12 mouse cellular contexts compared by ENCODE assay signal in the genomic region with DNA sequence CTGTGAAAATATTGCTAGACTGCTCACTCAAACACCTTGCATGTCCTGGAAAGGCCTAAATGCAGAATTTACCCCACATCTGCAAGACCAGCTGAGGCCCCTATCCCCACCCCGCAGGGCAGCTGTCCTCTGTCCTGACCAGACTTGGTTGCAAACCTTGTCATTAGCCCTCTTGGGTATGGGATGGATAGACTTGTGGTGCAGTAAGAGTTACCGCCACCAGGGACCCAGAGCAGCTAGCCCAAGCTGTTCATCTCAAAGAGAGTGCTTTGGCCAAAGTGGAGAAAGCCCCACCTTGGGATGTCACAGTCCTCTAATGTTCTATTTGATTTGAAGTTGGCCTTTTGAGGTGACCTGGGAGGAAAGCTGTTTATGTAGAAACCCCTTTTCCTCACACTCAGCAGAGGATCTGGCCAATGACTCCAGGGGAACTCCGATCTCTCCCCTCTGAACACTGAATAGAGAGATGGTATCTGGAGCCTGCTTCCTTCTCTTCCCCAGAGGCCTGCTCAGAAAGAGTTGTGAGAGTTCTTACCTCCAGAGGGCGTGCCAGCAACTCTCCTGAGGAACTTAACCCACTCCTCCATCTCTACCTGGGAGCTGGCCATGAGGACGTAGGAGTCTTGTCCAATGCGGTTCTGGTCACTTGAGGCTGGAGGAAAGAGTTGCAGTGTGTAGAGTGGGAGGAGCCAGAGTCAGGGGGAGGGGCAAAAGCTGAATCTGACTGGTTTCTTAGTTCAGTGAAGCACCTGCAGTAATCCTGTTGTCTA. TPM values are rescaled to one million over a fixed set of nuclear protein-coding genes. Genes with fewer than 3 reads are reported as not detected.
DNase-seq lines count a peak whose midpoint lies in the region; ATAC-seq and TF ChIP-seq lines count a peak whose summit lies in the region.
"Had no signal": no experiment of that assay in that cellular context is flagged by ENCODE, and none has a peak within 500 bp of the region (broad histone marks: within the 10 kb centered on the region; RNA-seq: fewer than 3 reads in every experiment).

No protein-coding gene starts in this region.

- peak; percentile 74 for DNase-seq in ES-CJ7 (ENCODE audit: low read depth, low spot score)
- DNase-seq in kidney, postnatal 10 days, result peak; percentile 26
- DNase-seq in naive thymus-derived CD4-positive, alpha-beta T cell, adult 2 months (ENCODE audit: low read depth), result peak; percentile 55
- DNase-seq in hindbrain, embryonic 11.5 days (ENCODE audit: low spot score), result no peak
- DNase-seq in retina, postnatal 1 day, result no peak
- DNase-seq: cerebellum, adult 18-20 months had no signal

- no peak overlapping the region for H3K4me3 ChIP-seq in intestine, postnatal 0 days (ENCODE audit: low read depth, low read length)
- no peak overlapping the region for H3K4me3 ChIP-seq in intestine, embryonic 16.5 days (ENCODE audit: low read length)
- no peak overlapping the region for H3K4me3 ChIP-seq in hindbrain, embryonic 11.5 days (ENCODE audit: low read depth, low read length)
- no peak overlapping the region for H3K4me3 ChIP-seq in heart, embryonic 11.5 days (ENCODE audit: low read depth, low read length)
- H3K4me3 ChIP-seq: limb, embryonic 15.5 days; neural tube, embryonic 12.5 days had no signal

- H3K36me3 ChIP-seq in intestine, postnatal 0 days (ENCODE audit: control insufficient read depth, insufficient read depth), result no peaks in the 10 kb centered on the region
- H3K36me3 ChIP-seq in intestine, embryonic 16.5 days (ENCODE audit: control insufficient read depth, insufficient read depth, low read length), result no peaks in the 10 kb centered on the region
- H3K36me3 ChIP-seq in hindbrain, embryonic 11.5 days (ENCODE audit: control insufficient read depth, insufficient read depth, low read length), result no peaks in the 10 kb centered on the region
- H3K36me3 ChIP-seq in heart, embryonic 11.5 days (ENCODE audit: control insufficient read depth, insufficient read depth, low read length), result no peaks in the 10 kb centered on the region
- H3K36me3 ChIP-seq: limb, embryonic 15.5 days; neural tube, embryonic 12.5 days had no signal

- no peak overlapping the region for H3K27ac ChIP-seq in intestine, postnatal 0 days (ENCODE audit: low read depth, low read length)
- H3K27ac ChIP-seq in intestine, embryonic 16.5 days (ENCODE audit: low read length), result no peak overlapping the region
- no peak overlapping the region for H3K27ac ChIP-seq in hindbrain, embryonic 11.5 days (ENCODE audit: low read depth, low read length)
- no peak overlapping the region for H3K27ac ChIP-seq in heart, embryonic 11.5 days (ENCODE audit: low read depth, low read length)
- H3K27ac ChIP-seq: limb, embryonic 15.5 days; neural tube, embryonic 12.5 days had no signal

- no peaks in the 10 kb centered on the region for H3K9me3 ChIP-seq in intestine, postnatal 0 days (ENCODE audit: control insufficient read depth)
- H3K9me3 ChIP-seq in intestine, embryonic 16.5 days (ENCODE audit: control insufficient read depth, low read length), result no peaks in the 10 kb centered on the region
- no peaks in the 10 kb centered on the region for H3K9me3 ChIP-seq in hindbrain, embryonic 11.5 days (ENCODE audit: control insufficient read depth, low read length)
- H3K9me3 ChIP-seq in heart, embryonic 11.5 days (replicated peaks; ENCODE audit: control insufficient read depth, low read length), result no peaks in the 10 kb centered on the region
- H3K9me3 ChIP-seq: limb, embryonic 15.5 days; neural tube, embryonic 12.5 days had no signal

- no peak overlapping the region for H3K9ac ChIP-seq in intestine, postnatal 0 days (ENCODE audit: low read depth, low read length)
- H3K9ac ChIP-seq in intestine, embryonic 16.5 days (ENCODE audit: low read depth, low read length), result no peak overlapping the region
- H3K9ac ChIP-seq in hindbrain, embryonic 11.5 days (ENCODE audit: low read depth, low read length), result no peak overlapping the region
- no peak overlapping the region for H3K9ac ChIP-seq in heart, embryonic 11.5 days (ENCODE audit: low read depth, low read length)
- H3K9ac ChIP-seq: limb, embryonic 15.5 days; neural tube, embryonic 12.5 days had no signal

- ATAC-seq in intestine, postnatal 0 days, result no peak
- no peak for ATAC-seq in intestine, embryonic 16.5 days
- ATAC-seq in hindbrain, embryonic 11.5 days (ENCODE audit: low FRiP score), result no peak
- ATAC-seq in heart, embryonic 11.5 days (replicated peaks; ENCODE audit: insufficient number of reproducible peaks, low FRiP score, low TSS enrichment), result no peak
- ATAC-seq: Patski had no signal

- TF ChIP-seq CTCF in intestine, postnatal 0 days (IDR thresholded peaks at IDR 0.05; ENCODE audit: low read depth), result peak; percentile 41

- no peaks in the 10 kb centered on the region for H3K4me1 ChIP-seq in intestine, postnatal 0 days (replicated peaks; ENCODE audit: control insufficient read depth, insufficient read depth, low read length)
- no peaks in the 10 kb centered on the region for H3K4me1 ChIP-seq in intestine, embryonic 16.5 days (ENCODE audit: control insufficient read depth, insufficient read depth, low read length)
- H3K4me1 ChIP-seq in hindbrain, embryonic 11.5 days (replicated peaks; ENCODE audit: control insufficient read depth, insufficient read depth, low read length), result no peaks in the 10 kb centered on the region
- H3K4me1 ChIP-seq in heart, embryonic 11.5 days (ENCODE audit: control insufficient read depth, insufficient read depth, low read length), result no peaks in the 10 kb centered on the region

- H3K27me3 ChIP-seq in intestine, postnatal 0 days (replicated peaks; ENCODE audit: control insufficient read depth, insufficient read depth, low read length), result no peaks in the 10 kb centered on the region
- H3K27me3 ChIP-seq in intestine, embryonic 16.5 days (replicated peaks; ENCODE audit: control insufficient read depth, insufficient read depth, low read length), result no peaks in the 10 kb centered on the region
- no peaks in the 10 kb centered on the region for H3K27me3 ChIP-seq in hindbrain, embryonic 11.5 days (ENCODE audit: control insufficient read depth, insufficient read depth, low read length)
- H3K27me3 ChIP-seq in heart, embryonic 11.5 days (ENCODE audit: control insufficient read depth, insufficient read depth, low read length), result no peaks in the 10 kb centered on the region; the same call in 1 of the 2 replicates
- H3K27me3 ChIP-seq: limb, embryonic 15.5 days; neural tube, embryonic 12.5 days; Patski had no signal

- no peak overlapping the region for H3K4me2 ChIP-seq in intestine, postnatal 0 days (replicated peaks; ENCODE audit: low read depth)
- H3K4me2 ChIP-seq in intestine, embryonic 16.5 days (ENCODE audit: low read depth, low read length), result no peak overlapping the region
- no peak overlapping the region for H3K4me2 ChIP-seq in hindbrain, embryonic 11.5 days (replicated peaks; ENCODE audit: low read depth, low read length)
- no peak overlapping the region for H3K4me2 ChIP-seq in heart, embryonic 11.5 days
- H3K4me2 ChIP-seq: limb, embryonic 15.5 days; neural tube, embryonic 12.5 days had no signal

- 62% methylated on average over 6 of the region's 6 CpGs for WGBS in intestine, postnatal 0 days
- 65% methylated on average over 6 of the region's 6 CpGs for WGBS in intestine, embryonic 16.5 days
- WGBS in hindbrain, embryonic 11.5 days, result 71% methylated on average over 6 of the region's 6 CpGs
- 56% methylated on average over 6 of the region's 6 CpGs for WGBS in heart, embryonic 11.5 days (ENCODE audit: insufficient replicate concordance)

RNA-seq across cellular contexts. Expression of a gene that starts 45.2 kb away (rescaled TPM):
- 1.5 and 2.1 TPM in 2 replicates for polyA plus RNA-seq in intestine, postnatal 0 days (2015; fragmentation: Nextera tagmentation; extraction: Ambion mirVana)
- 3.4 and 4.2 TPM in 2 replicates for polyA plus RNA-seq in intestine, embryonic 16.5 days (2015; fragmentation: Nextera tagmentation; extraction: Ambion mirVana)
- polyA plus RNA-seq in hindbrain, embryonic 11.5 days (2014; fragmentation: Nextera tagmentation; extraction: Ambion mirVana), result 2.6 and 3.2 TPM in 2 replicates
- polyA plus RNA-seq in heart, embryonic 11.5 days (2014; fragmentation: Nextera tagmentation; extraction: Ambion mirVana), result 1.1 and 1.6 TPM in 2 replicates

RNA-seq across cellular contexts. Expression of a gene that starts 59.0 kb away (rescaled TPM):
- polyA plus RNA-seq in intestine, postnatal 0 days (2015; fragmentation: Nextera tagmentation; extraction: Ambion mirVana), result not detected in 2 replicates
- polyA plus RNA-seq in intestine, embryonic 16.5 days (2015; fragmentation: Nextera tagmentation; extraction: Ambion mirVana), result not detected in 2 replicates
- polyA plus RNA-seq in hindbrain, embryonic 11.5 days (2014; fragmentation: Nextera tagmentation; extraction: Ambion mirVana), result not detected in 2 replicates
- polyA plus RNA-seq in heart, embryonic 11.5 days (2014; fragmentation: Nextera tagmentation; extraction: Ambion mirVana), result 8.0 and 8.2 TPM in 2 replicates
- polyA plus RNA-seq: limb, embryonic 15.5 days; neural tube, embryonic 12.5 days; Patski had no signal

Comparison
In these comparisons a context has a peak if more than half of its experiments do, and no peak if none do; other contexts are left out.
1. DNase-seq: peak in ES-CJ7 (single experiment), kidney, postnatal 10 days (single experiment) and naive thymus-derived CD4-positive, alpha-beta T cell, adult 2 months (single experiment); none in hindbrain, embryonic 11.5 days (single experiment) and retina, postnatal 1 day (single experiment).